Mouse (Mus musculus) embryonic facial prominence, embryonic 11.5 days (tissue): ENCODE data around the gene Gm29735. TPM values are rescaled to one million over a fixed set of nuclear protein-coding genes. Genes with fewer than 3 reads are reported as not detected.
"Not testable (repeated sequence)": the region's sequence is repeated elsewhere in the genome, so short reads cannot be mapped to it uniquely, and the experiment has no call there.

Experiments used
- ATAC-seq: fragments of 200-750 bp; cut with Nextera tagmentation; replicated peaks from 2 replicates; pipeline ENCODE4 v1.8.0; 2017; ENCODE audit warnings: low read depth; ENCODE audit not compliant: insufficient number of reproducible peaks, low FRiP score, low TSS enrichment
- DNase-seq: peaks from one replicate; pipeline ENCODE4 v3.0.0-alpha.2; 2015; ENCODE audit warnings: low spot score
- H3K27ac ChIP-seq: fragments of 300-500 bp; sonication (generic); replicated peaks from 2 replicates; pipeline ENCODE4 v1.5.1; 2014; ENCODE audit warnings: mild to moderate bottlenecking, low read depth, low read length, control low read depth
- H3K27me3 ChIP-seq: fragments of 300-500 bp; sonication (generic); 2 replicates; pipeline ENCODE4 v1.6.1; 2014; ENCODE audit warnings: mild to moderate bottlenecking, low read length, moderate library complexity, mixed read lengths; ENCODE audit not compliant: control insufficient read depth, insufficient read depth
- H3K36me3 ChIP-seq: fragments of 300-500 bp; sonication (generic); replicated peaks from 2 replicates; pipeline ENCODE4 v1.6.1; 2014; ENCODE audit warnings: low read depth, mild to moderate bottlenecking, low read length, moderate library complexity, mixed read lengths; ENCODE audit not compliant: control insufficient read depth, insufficient read depth
- H3K4me1 ChIP-seq: fragments of 300-500 bp; sonication (generic); 2 replicates; pipeline ENCODE4 v1.6.1; 2014; ENCODE audit warnings: low read length, mixed read lengths; ENCODE audit not compliant: control insufficient read depth, insufficient read depth
- H3K4me2 ChIP-seq: fragments of 300-500 bp; sonication (generic); 2 replicates; pipeline ENCODE4 v1.6.1; 2014; ENCODE audit warnings: low read depth, mild to moderate bottlenecking, control low read depth, low read length, moderate library complexity
- H3K4me3 ChIP-seq: fragments of 300-500 bp; sonication (generic); 2 replicates; pipeline ENCODE4 v1.5.1; 2014; ENCODE audit warnings: low read depth, low read length, control low read depth
- H3K9ac ChIP-seq: fragments of 300-500 bp; sonication (generic); replicated peaks from 2 replicates; pipeline ENCODE4 v1.6.1; 2014; ENCODE audit warnings: mild to moderate bottlenecking, control low read depth, low read length
- H3K9me3 ChIP-seq: fragments of 300-500 bp; sonication (generic); replicated peaks from 2 replicates; pipeline ENCODE4 v1.6.1; 2016; ENCODE audit warnings: mild to moderate bottlenecking, low read length, inconsistent platforms, mixed read lengths; ENCODE audit not compliant: control insufficient read depth
- WGBS: fragments of 180-500 bp; shearing (Covaris S2); extraction: QIAGEN DNeasy Blood & Tissue Kit; methylation state at CpG from one replicate; pipeline ENCODE4 v1.1.7; 2014; 5-methylcytosine and 5-hydroxymethylcytosine counted together
- polyA plus RNA-seq: library from polyadenylated mRNA; unstranded; fragments of >200 nt; fragmentation: Nextera tagmentation; extraction: Ambion mirVana; gene quantifications from 2 replicates; pipeline ENCODE4 v1.2.1, GENCODE M21; 2014

Gm29735 gene
- polyA plus RNA-seq, 1 experiment from 2014 or later, result not detected

DNA sequence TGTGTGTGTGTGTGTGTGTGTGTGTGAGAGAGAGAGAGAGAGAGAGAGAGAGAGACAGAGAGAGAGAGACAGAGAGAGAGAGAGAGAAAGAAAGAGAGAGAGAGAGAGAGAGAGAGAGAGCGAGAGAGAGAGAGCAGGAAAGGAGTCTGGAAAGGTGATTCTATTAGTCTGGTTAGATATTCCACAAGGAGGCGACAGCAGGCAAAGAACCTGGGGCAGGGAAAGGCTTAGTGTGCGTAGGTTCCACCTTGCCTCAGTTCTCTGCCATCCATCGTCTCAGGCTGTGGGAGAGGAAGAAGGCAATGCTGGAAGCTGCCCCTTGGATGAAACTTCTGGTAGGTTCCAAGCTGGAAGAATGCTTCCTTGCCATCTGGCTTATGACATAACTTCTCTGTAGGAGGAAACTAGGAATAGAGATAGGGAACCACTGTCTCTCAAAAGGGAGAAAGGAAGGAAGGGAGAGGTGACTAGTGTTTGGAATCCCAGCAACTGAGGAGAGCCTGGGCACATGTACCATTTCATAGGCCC lies 11.4 kb downstream of the Gm29735 start:
- 50% methylated on average over 4 of the region's 4 CpGs for WGBS
- no peaks in the 10 kb centered on the region for H3K4me1 ChIP-seq
- no peak overlapping the region for H3K4me3 ChIP-seq
- no peak for DNase-seq
- no peak overlapping the region for H3K27ac ChIP-seq
- H3K4me2 ChIP-seq, result no peak overlapping the region
- no peak for ATAC-seq
- no peaks in the 10 kb centered on the region for H3K27me3 ChIP-seq
- no peaks in the 10 kb centered on the region for H3K36me3 ChIP-seq
- H3K9ac ChIP-seq, result no peak overlapping the region
- H3K9me3 ChIP-seq, result no peaks in the 10 kb centered on the region

- Histone ChIP-seq H3K9ac (no peak within 1 kb of the TSS), H3K9me3 (no peaks in the 10 kb centered on the region), H3K4me2 (no peak within 1 kb of the TSS), H3K4me3 (no peak within 1 kb of the TSS), H3K27me3 (no peaks in the 10 kb centered on the region), H3K36me3 (no peaks in the 10 kb centered on the region), H3K27ac (no peak within 1 kb of the TSS), H3K4me1 (no peaks in the 10 kb centered on the region)
- 76% methylated on average over 1 of the region's 1 CpGs for WGBS
- no peak for ATAC-seq
- no peak for DNase-seq
Measured at GRCm38 (mm10) chr7:142144507-142144906, 12.4 kb downstream of the Gm29735 start, which contains the start of gene Gm45337. TSS of gene Gm45337 (minus strand) at chr7:142144607.

GRCm38 (mm10) chr7:142143506-142144010 lies 13.4 kb downstream of the Gm29735 start:
- not testable (repeated sequence) for H3K4me1 ChIP-seq, DNase-seq, H3K27me3 ChIP-seq, H3K4me2 ChIP-seq, H3K27ac ChIP-seq, H3K9me3 ChIP-seq, H3K36me3 ChIP-seq, H3K4me3 ChIP-seq, ATAC-seq, H3K9ac ChIP-seq
- 38% methylated on average over 1 of the region's 1 CpGs for WGBS

DNA sequence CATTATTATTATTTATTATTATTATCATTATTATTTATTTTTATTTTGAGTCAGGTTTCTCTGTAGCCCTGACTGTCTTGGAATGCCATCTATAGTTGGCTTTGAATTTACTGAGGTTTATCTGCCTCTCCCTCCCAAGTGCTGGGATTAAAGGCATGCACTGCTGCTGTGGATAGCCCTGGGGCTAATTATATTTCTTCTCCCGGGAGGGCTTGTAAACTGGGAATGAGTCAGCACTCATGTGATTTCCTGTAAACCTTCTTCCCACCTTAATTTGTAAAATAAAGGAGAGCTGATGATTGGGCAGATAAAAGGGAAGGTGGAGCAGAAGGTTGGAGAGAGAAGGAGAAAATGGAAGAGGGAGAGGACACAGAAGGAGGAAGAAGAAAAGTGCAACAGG lies 16.2 kb downstream of the Gm29735 start:
- Histone ChIP-seq H3K4me1 (no peaks in the 10 kb centered on the region), H3K9ac (no peak overlapping the region), H3K27me3 (no peaks in the 10 kb centered on the region; the same call in 1 of the 2 replicates), H3K27ac (no peak overlapping the region), H3K36me3 (no peaks in the 10 kb centered on the region), H3K4me2 (no peak overlapping the region), H3K4me3 (no peak overlapping the region), H3K9me3 (no peaks in the 10 kb centered on the region)
- ATAC-seq, result no peak
- whole genome bisulfite sequencing, result 23% methylated on average over 1 of the region's 1 CpGs
- no peak for DNase-seq

- not testable (repeated sequence) for H3K4me3 ChIP-seq, H3K36me3 ChIP-seq, ATAC-seq, H3K27ac ChIP-seq, DNase-seq, H3K27me3 ChIP-seq, H3K9me3 ChIP-seq, H3K4me2 ChIP-seq, H3K4me1 ChIP-seq, H3K9ac ChIP-seq
- 43% methylated on average over 2 of the region's 2 CpGs for WGBS
Measured at GRCm38 (mm10) chr7:142135934-142136333, 21.0 kb downstream of the Gm29735 start, which contains the start of gene Gm39115. TSS of gene Gm39115 (minus strand) at chr7:142136034.

- no peak overlapping the region for H3K27ac ChIP-seq
- no peak overlapping the region for H3K4me3 ChIP-seq
- WGBS, result 61% methylated on average over 4 of the region's 4 CpGs
- H3K4me1 ChIP-seq, result no peaks in the 10 kb centered on the region
- no peak overlapping the region for H3K9ac ChIP-seq
- DNase-seq (no peak), ATAC-seq (no peak)
- H3K27me3 ChIP-seq, result no peaks in the 10 kb centered on the region; the same call in 1 of the 2 replicates
- H3K4me2 ChIP-seq, result no peak overlapping the region
- H3K9me3 ChIP-seq, result no peaks in the 10 kb centered on the region
- no peaks in the 10 kb centered on the region for H3K36me3 ChIP-seq
Measured at GRCm38 (mm10) chr7:142134206-142134995, 22.5 kb downstream of the Gm29735 start.

- WGBS, result 64% methylated on average over 4 of the region's 4 CpGs
- no peak overlapping the region for H3K9ac ChIP-seq
- no peak overlapping the region for H3K27ac ChIP-seq
- no peaks in the 10 kb centered on the region for H3K9me3 ChIP-seq
- no peak overlapping the region for H3K4me2 ChIP-seq
- ATAC-seq, result no peak
- no peak overlapping the region for H3K4me3 ChIP-seq
- no peaks in the 10 kb centered on the region for H3K4me1 ChIP-seq
- H3K36me3 ChIP-seq, result no peaks in the 10 kb centered on the region
- no peaks in the 10 kb centered on the region for H3K27me3 ChIP-seq
- DNase-seq, result no peak
Measured at GRCm38 (mm10) chr7:142128843-142129242, 28.1 kb downstream of the Gm29735 start.

DNA sequence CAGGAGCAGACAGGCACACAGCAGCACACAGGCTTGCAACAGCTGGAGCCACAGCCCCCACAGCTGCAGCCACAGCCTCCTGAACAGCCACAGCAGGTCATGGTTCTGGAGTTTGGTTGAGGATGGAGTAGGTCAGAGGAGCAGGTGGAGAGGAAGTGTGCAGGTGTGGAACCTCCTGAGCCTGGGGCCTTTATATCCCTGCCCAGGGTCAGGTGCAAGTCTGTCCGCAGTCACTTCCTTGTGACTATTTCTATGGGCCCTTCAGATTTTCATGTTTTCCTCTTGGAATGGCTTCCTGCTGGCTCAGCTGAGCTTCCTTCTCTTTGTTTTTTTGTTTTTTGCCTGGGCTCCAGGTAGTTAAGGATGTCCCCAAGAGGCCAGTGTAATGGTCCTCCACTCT lies 36.3 kb downstream of the Gm29735 start, which contains the start of gene Gm45618:
Gene Gm45618, minus strand, starts transcription at position 101 of the 400 bp plus-strand sequence.
- not testable (repeated sequence) for H3K4me3 ChIP-seq, H3K4me1 ChIP-seq, H3K4me2 ChIP-seq, H3K9me3 ChIP-seq, DNase-seq, H3K27ac ChIP-seq, H3K36me3 ChIP-seq, ATAC-seq, H3K27me3 ChIP-seq, H3K9ac ChIP-seq
- 92% methylated on average over 1 of the region's 1 CpGs for WGBS
